ENCODE assay signal across 10 mouse cellular contexts in the genomic region with DNA sequence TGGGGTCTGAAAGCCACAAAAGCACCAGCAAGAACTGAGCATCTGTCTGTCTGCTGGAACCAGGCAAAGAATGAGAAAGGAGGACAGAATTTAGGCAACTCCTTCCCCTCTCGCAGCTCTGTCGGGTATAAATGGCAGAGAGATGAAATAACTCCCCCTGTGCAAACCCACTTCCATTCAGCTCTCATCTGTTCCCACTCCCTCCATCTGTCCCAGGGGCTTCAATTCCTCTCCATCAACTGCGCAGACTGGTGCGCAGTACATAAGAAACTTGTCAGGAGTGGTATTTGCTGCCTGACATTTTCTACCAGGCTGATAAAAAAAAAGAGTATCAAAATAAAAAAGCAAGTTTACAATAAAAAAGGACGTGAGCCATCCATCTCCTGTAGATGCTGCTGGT.
"Had no signal": no experiment of that assay in that cellular context is flagged by ENCODE, and none has a peak within 500 bp of the region (broad histone marks: within the 10 kb centered on the region; RNA-seq: fewer than 3 reads in every experiment).

No protein-coding gene starts in this region.

- DNase-seq: kidney, adult 2 months; kidney, postnatal 25 days; liver, embryonic 13.5 days; lung, adult 2 months; lung, postnatal 14 days; lung, postnatal 4 days; midbrain, embryonic 14.5 days; thymus, adult 2 months; thymus, postnatal 14 days had no signal

- H3K27ac ChIP-seq: kidney, postnatal 0 days; liver, embryonic 13.5 days had no signal

- H3K4me1 ChIP-seq: liver, embryonic 13.5 days had no signal

- H3K27me3 ChIP-seq: liver, embryonic 13.5 days had no signal

- H3K4me3 ChIP-seq: liver, embryonic 13.5 days had no signal

- H3K36me3 ChIP-seq: liver, embryonic 13.5 days had no signal

- H3K9ac ChIP-seq: liver, embryonic 13.5 days had no signal
